Mouse (Mus musculus) embryo, embryonic 11.5 days (tissue): ENCODE measurements at regions not wholly inside any gene's neighbourhood (a gene's known extent, or its start where the extent isn't known, plus 50 kb on each side); places are given as distances from the start of the nearest gene placed in this dataset.

Experiments
- DNase-seq: peaks from one replicate; pipeline ENCODE4 v3.0.0-alpha.2; 2012; ENCODE audit warnings: low read depth, low spot score

DNA sequence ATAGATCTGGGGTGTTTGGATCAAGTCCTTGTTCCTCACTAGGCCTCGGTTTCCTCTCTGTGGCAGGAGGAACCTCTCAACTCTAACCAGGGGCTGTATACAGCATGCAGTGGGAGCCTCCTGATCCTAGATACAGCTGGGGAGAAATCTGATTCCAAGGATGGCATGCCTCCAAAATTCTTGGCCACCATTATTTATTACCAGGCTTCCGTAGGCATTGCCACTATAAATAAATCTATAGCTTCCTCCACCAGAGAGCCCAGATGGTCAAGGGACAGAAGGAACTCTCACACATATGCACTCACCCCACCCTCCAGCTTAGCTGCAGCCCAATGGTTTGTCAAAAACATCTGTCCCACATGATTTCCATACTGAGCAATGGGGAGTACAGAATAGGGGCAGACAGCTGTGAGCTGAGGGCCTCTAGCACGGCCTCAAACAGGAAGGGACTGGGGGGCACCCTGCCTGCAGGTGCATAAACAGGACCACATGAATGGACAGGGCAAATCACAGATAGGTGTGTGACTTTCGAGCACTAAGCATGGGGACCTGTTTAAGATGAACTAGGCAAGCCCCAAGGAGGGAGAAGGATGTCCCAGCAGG lies 100.8 kb upstream of the Mgme1 start:
- DNase-seq = no peak

DNA sequence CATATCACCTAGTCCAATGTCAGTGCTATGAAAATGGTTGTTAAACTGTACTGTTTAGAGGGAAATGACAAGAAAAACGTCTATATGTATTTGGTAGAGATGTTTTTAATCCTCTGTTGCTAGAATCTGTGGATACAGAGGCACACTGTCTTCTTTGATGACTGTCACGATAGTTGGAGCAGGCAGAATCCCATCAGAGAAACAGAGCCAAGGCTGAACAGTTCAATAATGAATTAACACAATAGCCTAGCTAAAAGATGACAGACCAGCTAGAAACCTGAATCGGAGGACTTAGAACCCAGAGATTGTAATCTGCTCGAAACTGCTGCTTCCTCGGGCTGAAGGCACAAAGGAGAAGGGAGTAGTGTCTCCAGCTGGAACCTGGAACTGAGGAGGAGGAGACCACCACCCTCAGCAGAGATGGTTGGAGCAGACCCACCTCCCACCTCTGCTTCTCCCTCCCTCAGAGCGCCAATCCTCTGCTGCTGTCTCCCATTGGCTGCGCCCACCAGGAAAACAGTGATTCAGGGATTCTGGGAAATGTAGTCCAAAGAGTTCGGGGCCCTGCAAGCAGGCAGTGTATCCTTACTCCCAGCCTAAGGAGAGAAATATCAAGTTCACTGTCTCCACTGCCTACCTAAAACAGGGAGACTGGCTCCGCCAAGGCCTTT lies 98.2 kb upstream of the Mgme1 start:
- DNase-seq = peak; percentile 54

GRCm38 (mm10) chr2:144173358-144174106 lies 96.9 kb upstream of the Mgme1 start:
- no peak for DNase-seq

DNA sequence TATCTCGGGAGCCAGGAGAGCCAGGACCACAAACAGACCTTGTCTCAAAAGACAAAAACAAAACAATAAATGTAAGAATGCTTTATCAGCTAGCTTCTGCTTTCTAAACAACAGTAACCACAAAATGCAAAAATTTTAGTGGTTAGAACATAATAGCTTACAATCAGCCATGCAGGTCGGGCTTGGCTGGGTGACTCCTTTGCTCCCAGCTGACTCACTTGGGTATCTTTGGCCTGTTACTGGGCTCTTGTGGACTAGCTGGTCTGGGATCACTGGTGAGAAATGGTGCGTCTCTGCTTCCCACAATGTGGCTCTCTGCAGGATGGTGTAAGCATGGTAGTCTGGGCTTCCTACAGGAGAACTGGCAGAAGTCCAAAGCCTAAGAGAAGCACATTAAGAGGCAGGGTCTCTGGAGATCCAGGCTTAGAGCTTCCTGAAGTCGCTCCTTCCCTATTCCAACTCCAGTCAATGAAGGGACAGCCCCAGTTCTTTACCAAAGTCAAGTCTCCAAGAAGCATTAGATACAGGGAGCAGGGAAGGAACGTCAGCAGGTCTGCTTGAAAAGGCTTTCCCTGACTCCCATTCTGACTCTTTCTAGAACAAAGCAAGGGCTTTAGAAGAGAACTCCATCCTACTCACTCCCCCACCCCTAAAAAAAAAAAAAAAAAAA lies 96.0 kb upstream of the Mgme1 start:
- DNase-seq = no peak

DNA sequence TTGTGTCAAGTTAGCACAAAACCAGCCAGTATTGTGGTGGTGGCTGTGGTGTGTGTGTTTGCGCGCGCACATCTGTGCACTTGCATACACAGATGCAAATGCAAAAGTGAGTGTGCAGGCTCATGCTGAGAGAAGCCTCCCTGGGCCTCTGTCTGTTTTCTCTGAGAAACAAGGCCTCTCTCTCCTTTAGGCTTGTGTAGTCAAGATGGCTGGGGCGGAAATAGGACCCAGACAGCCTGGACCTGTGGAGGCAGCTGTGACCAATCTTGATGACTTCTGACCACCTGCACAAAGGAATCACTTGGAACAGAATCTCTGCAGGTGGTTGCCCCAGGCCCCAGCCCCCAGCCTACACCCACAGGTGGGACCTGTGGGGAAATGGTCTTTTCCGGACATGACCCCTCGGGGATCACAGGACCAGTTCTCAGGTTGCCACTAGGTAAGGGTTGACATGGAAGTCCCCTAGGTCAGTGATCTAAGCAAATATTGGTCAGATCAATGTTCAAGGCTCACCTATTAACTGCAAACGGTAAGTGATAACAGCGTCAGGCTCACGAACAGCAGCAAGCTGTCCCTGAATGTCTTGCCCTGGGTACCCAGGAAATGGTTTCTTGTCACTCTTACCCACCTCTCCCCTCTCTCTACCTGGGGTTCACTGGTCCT lies 93.8 kb upstream of the Mgme1 start:
- no peak for DNase-seq

DNA sequence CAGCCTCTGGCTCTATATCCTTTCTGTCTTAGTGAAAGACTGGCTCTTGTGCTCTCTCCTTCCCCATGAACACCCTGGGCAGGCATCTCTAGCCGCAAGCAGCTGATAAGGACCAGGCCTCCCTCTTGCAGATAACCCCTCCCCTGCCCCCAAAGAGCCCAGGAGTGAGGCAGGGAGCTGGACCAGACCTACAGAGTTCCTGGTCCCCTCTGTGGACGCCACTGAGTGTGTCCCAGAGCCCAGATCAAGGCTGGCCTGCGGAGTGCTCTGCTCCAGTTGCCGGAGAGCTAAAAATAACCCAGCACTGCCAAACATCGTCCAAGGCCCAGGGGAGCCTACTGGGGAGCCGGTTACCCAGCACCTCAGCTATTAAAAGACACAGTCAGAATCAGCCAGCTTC lies 93.2 kb upstream of the Mgme1 start:
- DNase-seq = no peak

- DNase-seq = no peak
Observed at GRCm38 (mm10) chr2:144177920-144178319, 92.5 kb upstream of the Mgme1 start.

DNA sequence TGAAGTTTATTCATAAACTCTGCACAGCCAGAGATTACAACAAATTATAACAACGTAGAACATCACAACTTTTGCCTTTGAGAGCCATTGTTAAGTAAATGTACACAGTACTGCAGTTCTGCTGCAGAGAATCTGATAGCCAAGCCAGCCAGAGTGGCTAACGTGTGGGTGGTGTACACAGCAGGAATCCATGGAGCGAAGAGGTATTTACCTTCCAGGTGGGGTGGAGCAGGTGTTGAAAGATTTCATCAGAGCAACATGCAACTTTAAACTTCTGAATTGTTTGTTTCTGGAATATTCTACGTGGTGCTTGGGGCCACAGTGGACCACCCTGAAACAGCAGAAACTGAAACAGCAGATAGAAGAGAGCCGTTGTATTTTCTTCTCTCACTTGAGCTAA lies 88.4 kb upstream of the Mgme1 start:
- DNase-seq = no peak

- no peak for DNase-seq
Observed at GRCm38 (mm10) chr2:144182542-144182941, 87.9 kb upstream of the Mgme1 start.

DNA sequence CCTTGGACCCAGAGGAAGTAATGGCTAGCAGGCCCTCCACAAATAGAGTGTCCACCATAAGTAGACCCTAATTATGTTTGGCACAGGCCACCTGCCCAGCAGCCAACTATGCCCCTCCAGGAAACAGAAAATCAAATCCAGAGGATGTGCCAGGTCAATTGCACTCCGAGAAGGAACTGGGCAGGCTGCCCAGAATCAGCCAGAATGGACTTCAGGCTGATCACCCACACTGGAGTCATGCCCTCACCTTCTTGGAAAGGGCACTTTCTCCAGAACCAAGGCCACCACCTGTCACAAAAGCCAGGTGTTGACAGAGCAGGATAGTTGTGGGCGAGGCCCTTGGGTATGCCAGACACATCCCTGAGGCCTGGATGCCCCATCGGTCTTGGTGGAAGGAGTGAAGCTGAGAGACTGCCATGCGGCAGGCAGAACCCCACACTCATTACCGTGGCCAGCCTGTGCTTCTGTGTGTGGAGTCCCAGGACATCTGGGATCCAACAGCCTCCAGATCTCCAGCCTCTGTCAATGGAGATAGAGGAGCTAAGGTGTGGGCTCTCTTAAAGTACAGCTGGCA lies 87.0 kb upstream of the Mgme1 start:
- DNase-seq = no peak

DNA sequence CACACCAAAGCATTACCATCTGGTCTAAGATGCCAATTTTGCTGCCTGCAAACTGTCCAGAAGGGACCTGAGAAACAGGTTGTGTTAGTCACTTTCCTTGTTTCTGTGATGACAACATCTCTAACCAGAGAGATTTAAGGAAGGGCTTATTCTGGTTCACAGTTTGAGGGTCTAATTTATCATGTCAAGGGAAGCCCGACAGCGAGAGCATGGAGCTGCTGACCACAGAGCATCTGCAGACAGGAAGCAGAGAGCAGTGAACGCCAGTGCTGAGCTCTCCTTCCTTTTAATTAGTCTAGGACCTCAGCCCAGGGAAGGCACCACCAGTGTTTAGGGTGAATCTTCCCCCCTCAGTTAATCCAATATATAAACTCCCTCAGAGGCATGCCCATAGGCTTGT lies 85.3 kb upstream of the Mgme1 start:
- DNase-seq = no peak

DNA sequence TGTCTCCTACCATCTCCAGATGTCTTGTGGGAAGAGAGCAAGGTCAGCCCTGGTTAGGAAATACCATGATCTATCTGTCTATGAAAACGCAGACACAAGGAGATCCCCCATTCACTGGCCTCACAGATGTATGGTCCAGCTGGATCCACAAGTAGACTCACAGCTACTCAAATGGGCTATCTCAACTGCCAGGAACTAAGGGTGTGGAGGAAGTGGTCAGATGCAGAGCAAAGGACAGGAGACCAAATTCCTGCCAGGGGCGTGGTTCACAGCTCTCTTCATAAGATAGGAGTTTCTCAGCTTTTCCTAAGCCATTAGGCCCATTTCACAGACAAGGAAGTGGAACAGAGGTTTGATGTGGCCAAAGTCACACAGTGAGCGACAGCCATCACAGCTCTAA lies 84.0 kb upstream of the Mgme1 start:
- DNase-seq = no peak

DNA sequence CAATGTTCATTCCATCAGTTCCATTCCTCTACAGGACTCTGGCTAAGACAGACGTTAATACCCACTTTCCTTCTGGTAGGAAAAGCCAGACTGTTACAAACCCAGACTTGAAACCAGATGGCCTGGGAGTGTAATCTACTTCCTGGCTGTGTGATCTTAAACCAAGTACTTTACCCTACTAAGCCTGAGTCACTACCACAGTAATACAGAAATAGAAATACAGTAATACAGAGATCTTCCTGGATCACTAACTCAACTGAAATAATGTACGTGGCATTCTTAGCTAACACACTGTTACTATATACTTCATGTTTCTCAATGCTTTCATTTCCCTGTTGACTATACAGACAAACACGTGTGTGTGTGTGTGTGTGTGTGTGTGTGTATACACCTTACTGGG lies 82.4 kb upstream of the Mgme1 start:
- no peak for DNase-seq

DNA sequence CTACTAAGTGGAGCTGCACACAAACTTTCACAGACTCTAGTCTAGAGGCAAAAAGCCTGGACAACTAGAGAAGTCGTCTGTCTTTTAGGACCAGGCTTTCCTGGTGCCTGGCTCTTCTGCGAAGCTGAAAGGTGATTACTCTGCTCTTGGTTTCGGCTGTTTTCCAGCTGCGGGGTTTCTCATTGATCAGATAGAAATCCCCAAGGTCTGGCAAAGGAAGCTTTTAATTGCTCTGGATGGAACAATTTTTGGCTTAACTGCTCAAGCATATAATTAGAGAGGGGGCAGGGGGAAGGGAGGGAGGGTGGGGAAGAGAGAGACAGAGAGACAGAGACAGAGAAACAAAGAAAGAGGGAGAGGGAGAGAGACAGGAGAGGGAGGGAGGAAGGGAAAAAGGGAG lies 82.0 kb upstream of the Mgme1 start:
- no peak for DNase-seq

DNA sequence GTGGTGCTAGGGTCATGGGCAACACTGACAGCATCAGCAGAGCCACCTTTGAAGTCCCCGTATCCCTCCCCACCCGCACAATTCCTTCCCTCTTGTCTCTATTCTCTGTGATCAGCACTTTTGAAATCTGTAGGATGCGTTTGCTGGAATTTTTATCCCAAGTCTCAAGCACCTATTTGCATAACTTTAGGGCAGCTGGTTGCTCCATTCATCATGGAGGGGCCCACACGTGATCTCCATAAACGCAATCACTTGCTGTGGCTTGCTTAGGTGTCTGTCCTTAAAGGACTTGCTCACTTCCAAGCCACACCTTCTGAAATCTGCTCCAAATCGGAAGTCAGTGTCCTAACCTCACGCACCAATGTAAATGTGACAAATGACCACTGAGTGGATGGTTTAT lies 80.7 kb upstream of the Mgme1 start:
- DNase-seq = no peak

DNA sequence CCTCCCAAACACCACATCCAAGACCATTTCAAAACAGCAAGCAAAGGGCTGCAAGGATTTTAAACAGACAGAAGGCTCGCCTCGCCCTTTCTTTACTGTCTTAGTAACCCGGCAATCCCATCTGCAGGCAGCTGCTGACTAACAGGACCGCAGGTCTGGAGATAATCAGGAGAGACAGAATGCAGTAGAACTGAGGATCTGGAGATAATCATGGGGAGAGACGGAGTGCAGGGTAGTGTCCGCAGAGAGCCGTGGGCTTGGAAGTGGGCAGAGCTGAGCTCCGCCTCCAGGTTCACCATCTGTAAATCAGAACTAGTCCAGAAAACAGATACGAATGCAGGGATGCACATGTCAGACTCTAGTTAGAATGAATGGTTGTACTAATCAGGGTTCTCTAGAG lies 79.4 kb upstream of the Mgme1 start:
- no peak for DNase-seq

DNA sequence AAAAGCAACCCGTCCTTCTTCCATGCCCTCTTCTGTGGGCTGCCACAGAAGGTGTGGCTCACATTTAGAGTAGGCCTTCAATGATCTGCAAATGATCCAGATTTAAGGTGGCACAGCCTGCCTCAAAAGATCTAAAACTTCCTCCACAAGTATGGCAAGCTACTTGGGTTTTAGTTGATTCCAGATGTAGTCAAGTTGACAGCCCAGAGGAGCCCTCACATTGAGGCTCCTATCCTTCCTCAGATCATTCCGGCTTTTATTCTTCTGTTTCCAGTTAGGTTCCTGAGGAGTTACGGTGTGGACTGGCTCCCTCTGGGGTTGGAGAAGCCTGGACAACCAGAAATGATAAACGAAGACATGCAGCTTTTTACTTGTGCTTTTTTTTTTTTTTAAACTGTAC lies 78.8 kb upstream of the Mgme1 start:
- DNase-seq = no peak

DNA sequence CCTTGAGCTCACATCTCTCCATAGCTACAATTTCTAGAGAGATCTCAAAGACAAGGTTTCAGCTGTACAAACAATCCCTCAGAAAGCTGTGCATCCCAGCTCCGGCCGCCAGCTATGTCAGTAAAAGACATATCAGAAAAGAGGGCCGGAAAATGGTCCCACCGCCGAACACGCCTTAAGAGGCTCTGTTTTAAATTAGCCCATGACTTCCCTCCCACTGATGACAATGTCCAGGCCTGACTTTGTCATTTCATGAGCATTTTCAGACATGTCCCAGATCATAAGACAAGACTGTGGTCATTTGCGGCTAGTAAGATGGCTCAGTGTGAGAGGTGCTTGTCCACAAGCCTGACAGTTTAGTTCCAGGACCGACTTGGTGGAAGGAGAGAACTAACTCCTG lies 78.0 kb upstream of the Mgme1 start:
- no peak for DNase-seq

GRCm38 (mm10) chr2:144195851-144196250 lies 74.6 kb upstream of the Mgme1 start:
- DNase-seq = no peak

- no peak for DNase-seq
Observed at GRCm38 (mm10) chr2:144197139-144197538, 73.3 kb upstream of the Mgme1 start.

GRCm38 (mm10) chr2:144198326-144199051 lies 72.0 kb upstream of the Mgme1 start:
- no peak for DNase-seq
